Mouse (Mus musculus): ENCODE measurements at regions not wholly inside any gene's neighbourhood (a gene's known extent, or its start where the extent isn't known, plus 50 kb on each side); places are given as distances from the start of the nearest gene placed in this dataset.

DNA sequence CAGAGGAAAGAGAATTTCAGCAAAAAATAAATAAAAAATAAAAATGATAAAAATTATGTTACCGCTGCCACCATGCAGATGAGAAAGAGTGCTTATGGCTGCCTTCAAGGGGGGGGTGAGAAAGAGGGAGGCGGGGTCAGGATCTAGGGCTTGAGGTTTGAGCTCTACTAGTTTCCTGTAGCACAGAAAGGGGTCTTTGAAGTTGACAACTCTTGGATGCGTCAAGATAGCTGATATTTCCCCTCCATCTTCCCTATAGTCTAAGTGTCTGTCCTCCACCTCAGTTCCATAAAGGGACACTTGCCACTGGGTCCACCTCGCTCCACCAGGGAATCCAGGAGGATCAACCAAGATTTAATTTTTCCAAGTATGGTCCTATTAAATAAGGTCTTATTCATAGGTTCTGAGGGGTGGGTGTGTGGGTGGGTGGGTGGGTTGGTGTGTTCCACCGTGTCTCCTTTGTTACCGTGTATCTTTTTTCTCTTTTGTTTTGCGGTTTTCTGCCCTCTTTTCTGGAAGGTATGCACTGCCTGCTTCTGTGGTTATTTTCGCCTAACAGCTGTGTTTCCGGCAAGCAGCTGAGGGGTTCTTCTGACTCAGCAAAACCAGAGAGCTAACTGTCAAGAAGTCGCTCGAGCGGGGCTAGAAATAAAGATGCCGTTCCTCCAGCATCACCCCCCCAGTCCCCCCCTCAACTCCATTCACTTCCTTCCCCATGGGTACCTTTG lies 114.8 kb downstream of the 2410131K14Rik start:
- 42% methylated on average over 13 of the region's 13 CpGs for WGBS (ENCODE audit: insufficient replicate concordance)
- Histone ChIP-seq H3K27ac (ENCODE audit: low read depth, low read length) (no peak overlapping the region), H3K9ac (ENCODE audit: low read depth, low read length) (no peak overlapping the region), H3K27me3 (ENCODE audit: control insufficient read depth, insufficient read depth, low read length) (no peaks in the 10 kb centered on the region), H3K4me2 (no peak overlapping the region), H3K4me3 (ENCODE audit: low read depth, low read length) (no peak overlapping the region), H3K36me3 (ENCODE audit: control insufficient read depth, insufficient read depth, low read length) (no peaks in the 10 kb centered on the region), H3K4me1 (ENCODE audit: control insufficient read depth, insufficient read depth, low read length) (peaks cover 9% of the 10 kb centered on the region; the same call in 1 of the 2 replicates), H3K9me3 (replicated peaks; ENCODE audit: control insufficient read depth, low read length) (no peaks in the 10 kb centered on the region)
- no peak for ATAC-seq (replicated peaks; ENCODE audit: insufficient number of reproducible peaks, low FRiP score, low TSS enrichment)

DNA sequence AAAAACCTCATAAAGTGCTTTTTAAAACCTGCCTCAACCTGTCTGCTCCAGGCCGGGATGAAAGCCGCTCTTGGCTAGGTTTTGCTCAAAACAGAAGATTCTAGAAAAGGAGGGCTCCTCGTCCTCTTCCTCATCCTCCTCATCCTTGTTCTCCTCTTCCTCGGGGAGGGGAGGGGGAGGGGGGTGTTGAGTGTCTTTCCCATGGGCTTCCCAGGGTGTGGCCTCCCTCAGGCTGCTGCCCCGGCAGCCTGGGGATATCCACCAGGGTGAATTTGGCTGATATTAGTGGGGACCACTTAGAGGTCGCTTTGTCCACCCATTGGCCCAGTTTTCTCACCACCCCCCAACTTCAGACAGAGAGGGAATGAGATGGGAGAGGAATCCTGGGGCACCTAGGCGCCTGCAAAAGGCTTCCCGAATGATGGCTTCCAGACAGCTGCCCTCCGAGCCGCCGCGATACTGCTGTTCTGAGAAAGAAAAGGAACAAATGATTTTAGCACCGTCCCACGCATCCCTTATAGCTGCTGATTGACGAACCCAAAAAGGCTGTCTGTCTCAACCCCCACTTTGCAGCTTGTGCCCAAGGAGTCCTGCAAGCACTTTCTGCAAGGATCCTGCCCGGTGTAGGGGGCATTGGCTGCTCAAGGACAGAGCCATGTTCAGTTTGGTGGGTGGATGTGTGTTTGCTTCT lies 115.5 kb downstream of the 2410131K14Rik start:
- Histone ChIP-seq H3K9ac (ENCODE audit: low read depth, low read length) (no peak overlapping the region), H3K4me2 (no peak overlapping the region), H3K27ac (ENCODE audit: low read depth, low read length) (no peak overlapping the region), H3K36me3 (ENCODE audit: control insufficient read depth, insufficient read depth, low read length) (no peaks in the 10 kb centered on the region), H3K4me1 (ENCODE audit: control insufficient read depth, insufficient read depth, low read length) (peaks cover 6% of the 10 kb centered on the region; the same call in 1 of the 2 replicates), H3K9me3 (replicated peaks; ENCODE audit: control insufficient read depth, low read length) (no peaks in the 10 kb centered on the region), H3K27me3 (ENCODE audit: control insufficient read depth, insufficient read depth, low read length) (no peaks in the 10 kb centered on the region), H3K4me3 (ENCODE audit: low read depth, low read length) (no peak overlapping the region)
- no peak for ATAC-seq (replicated peaks; ENCODE audit: insufficient number of reproducible peaks, low FRiP score, low TSS enrichment)
- WGBS (ENCODE audit: insufficient replicate concordance) = 60% methylated on average over 16 of the region's 16 CpGs

DNA sequence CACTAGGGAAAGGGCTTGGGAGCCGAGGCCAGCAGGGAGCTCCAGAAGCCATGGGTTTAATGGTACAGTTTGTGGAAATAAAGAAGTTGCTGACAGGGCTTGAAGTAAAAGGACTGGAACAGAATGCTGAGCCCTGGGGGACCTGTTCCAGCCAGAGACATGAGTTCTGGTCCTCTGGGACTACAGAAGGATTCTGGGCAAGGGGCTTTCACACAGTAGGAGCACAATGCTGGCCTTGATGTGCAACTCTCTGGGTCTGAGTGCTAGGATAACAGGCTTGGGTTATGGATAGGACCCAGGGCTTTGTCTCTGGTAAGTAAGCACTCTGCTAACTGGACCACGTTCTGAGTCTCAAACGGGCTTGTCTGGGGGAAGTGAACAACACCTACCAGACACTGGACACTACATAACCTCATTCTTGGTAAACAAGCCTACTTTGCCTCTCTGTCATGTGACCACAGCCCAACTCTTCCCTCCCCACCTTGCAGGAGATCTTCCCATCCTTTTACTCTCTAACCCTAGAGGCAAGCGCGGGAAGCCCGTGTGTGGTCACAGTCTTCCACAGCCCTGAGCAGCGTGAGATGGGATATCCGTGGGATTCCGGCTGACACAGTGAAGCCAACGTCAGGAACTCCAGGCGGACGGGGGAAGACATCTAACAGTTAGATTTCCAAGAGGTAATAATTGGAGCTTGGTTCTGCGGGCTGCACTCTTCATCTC lies 116.3 kb downstream of the 2410131K14Rik start:
- H3K27ac ChIP-seq (ENCODE audit: low read depth, low read length) = no peak overlapping the region
- no peaks in the 10 kb centered on the region for H3K9me3 ChIP-seq (replicated peaks; ENCODE audit: control insufficient read depth, low read length)

DNA sequence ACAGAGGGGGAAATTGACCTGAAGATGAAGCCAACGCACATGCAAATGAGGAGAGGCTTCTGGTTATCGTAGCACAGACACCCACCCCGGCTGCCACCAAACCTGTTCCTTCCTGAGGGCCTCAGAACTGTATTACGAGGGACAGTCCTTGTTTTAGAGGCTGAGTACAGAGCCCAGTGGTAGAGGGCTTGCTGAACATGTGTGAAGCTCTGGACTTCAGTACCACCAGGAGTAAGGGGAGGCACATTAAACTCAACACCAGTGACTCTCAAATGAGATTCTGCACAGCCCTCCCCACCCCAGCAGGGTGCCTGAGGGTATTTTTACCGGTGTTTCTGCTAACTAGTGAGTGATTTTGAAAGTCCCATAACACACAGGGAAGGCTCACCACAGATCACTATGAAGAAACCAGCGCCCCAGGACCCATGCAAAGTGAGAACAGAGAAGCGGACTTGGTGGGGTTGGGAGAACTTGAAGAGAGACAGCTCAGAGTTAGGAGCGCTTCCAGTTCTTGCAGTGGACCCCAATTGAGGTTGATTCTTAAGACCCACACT lies 116.9 kb downstream of the 2410131K14Rik start:
- H3K27ac ChIP-seq (ENCODE audit: low read depth, low read length) = no peak overlapping the region
- H3K36me3 ChIP-seq (ENCODE audit: control insufficient read depth, insufficient read depth, low read length) = no peaks in the 10 kb centered on the region
- no peaks in the 10 kb centered on the region for H3K9me3 ChIP-seq (replicated peaks; ENCODE audit: control insufficient read depth, low read length)
- H3K27me3 ChIP-seq (ENCODE audit: control insufficient read depth, insufficient read depth, low read length) = no peaks in the 10 kb centered on the region
- H3K4me3 ChIP-seq (ENCODE audit: low read depth, low read length) = no peak overlapping the region
- no peak overlapping the region for H3K4me2 ChIP-seq
- WGBS (ENCODE audit: insufficient replicate concordance) = 65% methylated on average over 8 of the region's 8 CpGs
- no peak for ATAC-seq (replicated peaks; ENCODE audit: insufficient number of reproducible peaks, low FRiP score, low TSS enrichment)
- H3K9ac ChIP-seq (ENCODE audit: low read depth, low read length) = no peak overlapping the region
- no peaks in the 10 kb centered on the region for H3K4me1 ChIP-seq (ENCODE audit: control insufficient read depth, insufficient read depth, low read length)

More for the DNA sequence above, 116.3 kb downstream of the 2410131K14Rik start:
- no peak overlapping the region for H3K9ac ChIP-seq (ENCODE audit: low read depth, low read length)
- no peaks in the 10 kb centered on the region for H3K36me3 ChIP-seq (ENCODE audit: control insufficient read depth, insufficient read depth, low read length)
- 73% methylated on average over 13 of the region's 13 CpGs for WGBS (ENCODE audit: insufficient replicate concordance)
- ATAC-seq (replicated peaks; ENCODE audit: insufficient number of reproducible peaks, low FRiP score, low TSS enrichment) = no peak
- H3K4me2 ChIP-seq = no peak overlapping the region
- H3K4me3 ChIP-seq (ENCODE audit: low read depth, low read length) = no peak overlapping the region
- H3K4me1 ChIP-seq (ENCODE audit: control insufficient read depth, insufficient read depth, low read length) = no peaks in the 10 kb centered on the region
- no peaks in the 10 kb centered on the region for H3K27me3 ChIP-seq (ENCODE audit: control insufficient read depth, insufficient read depth, low read length)

DNA sequence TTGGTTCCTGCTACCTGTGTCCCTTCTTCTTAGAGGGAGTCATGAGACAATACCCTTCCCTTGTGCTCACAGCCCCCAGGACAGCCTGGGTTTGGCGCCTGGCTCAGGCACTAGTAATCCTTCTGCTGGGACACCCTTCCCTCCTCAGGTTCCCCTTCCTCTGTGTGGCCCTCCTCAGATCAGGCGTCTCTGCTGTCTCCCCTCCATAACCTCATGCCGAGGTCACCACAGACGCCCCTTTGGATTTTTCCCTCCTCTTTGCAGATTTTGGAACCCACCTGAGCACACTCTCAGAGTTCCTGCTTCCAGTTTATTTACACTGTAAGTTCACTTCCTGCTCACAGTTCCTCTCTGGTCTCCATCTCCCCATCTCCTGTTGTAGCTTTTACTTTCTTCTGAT lies 117.7 kb downstream of the 2410131K14Rik start:
- Histone ChIP-seq H3K4me2 (no peak overlapping the region), H3K9ac (ENCODE audit: low read depth, low read length) (no peak overlapping the region), H3K36me3 (ENCODE audit: control insufficient read depth, insufficient read depth, low read length) (no peaks in the 10 kb centered on the region), H3K9me3 (replicated peaks; ENCODE audit: control insufficient read depth, low read length) (no peaks in the 10 kb centered on the region), H3K4me1 (ENCODE audit: control insufficient read depth, insufficient read depth, low read length) (no peaks in the 10 kb centered on the region), H3K27ac (ENCODE audit: low read depth, low read length) (no peak overlapping the region), H3K27me3 (ENCODE audit: control insufficient read depth, insufficient read depth, low read length) (no peaks in the 10 kb centered on the region), H3K4me3 (ENCODE audit: low read depth, low read length) (no peak overlapping the region)
- 53% methylated on average over 4 of the region's 4 CpGs for WGBS (ENCODE audit: insufficient replicate concordance)
- no peak for ATAC-seq (replicated peaks; ENCODE audit: insufficient number of reproducible peaks, low FRiP score, low TSS enrichment)

DNA sequence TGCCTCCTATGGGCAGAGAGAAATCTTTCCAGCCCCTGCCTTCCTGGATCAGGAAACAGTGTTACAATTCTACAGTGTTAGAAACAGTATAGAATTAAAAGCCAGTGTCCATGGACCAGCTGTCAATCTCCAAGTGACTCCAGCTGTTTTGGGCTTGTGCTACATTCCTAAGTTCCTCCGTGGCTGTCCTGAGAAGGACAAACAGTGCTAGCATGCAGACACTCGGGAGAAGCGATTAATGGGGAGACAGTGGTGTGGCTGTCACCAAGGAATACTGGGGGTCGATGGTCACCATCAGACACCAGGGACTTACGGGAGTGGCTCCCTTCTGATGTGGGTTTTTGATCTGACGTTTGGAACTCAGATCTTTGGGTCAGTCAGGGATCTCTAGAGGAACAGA lies 118.1 kb downstream of the 2410131K14Rik start:
- WGBS (ENCODE audit: insufficient replicate concordance) = 51% methylated on average over 6 of the region's 6 CpGs
- H3K4me3 ChIP-seq (ENCODE audit: low read depth, low read length) = no peak overlapping the region
- no peaks in the 10 kb centered on the region for H3K9me3 ChIP-seq (replicated peaks; ENCODE audit: control insufficient read depth, low read length)
- no peaks in the 10 kb centered on the region for H3K27me3 ChIP-seq (ENCODE audit: control insufficient read depth, insufficient read depth, low read length)
- H3K27ac ChIP-seq (ENCODE audit: low read depth, low read length) = no peak overlapping the region
- H3K4me1 ChIP-seq (ENCODE audit: control insufficient read depth, insufficient read depth, low read length) = no peaks in the 10 kb centered on the region
- no peak overlapping the region for H3K4me2 ChIP-seq
- no peak overlapping the region for H3K9ac ChIP-seq (ENCODE audit: low read depth, low read length)
- no peaks in the 10 kb centered on the region for H3K36me3 ChIP-seq (ENCODE audit: control insufficient read depth, insufficient read depth, low read length)
- ATAC-seq (replicated peaks; ENCODE audit: insufficient number of reproducible peaks, low FRiP score, low TSS enrichment) = no peak

DNA sequence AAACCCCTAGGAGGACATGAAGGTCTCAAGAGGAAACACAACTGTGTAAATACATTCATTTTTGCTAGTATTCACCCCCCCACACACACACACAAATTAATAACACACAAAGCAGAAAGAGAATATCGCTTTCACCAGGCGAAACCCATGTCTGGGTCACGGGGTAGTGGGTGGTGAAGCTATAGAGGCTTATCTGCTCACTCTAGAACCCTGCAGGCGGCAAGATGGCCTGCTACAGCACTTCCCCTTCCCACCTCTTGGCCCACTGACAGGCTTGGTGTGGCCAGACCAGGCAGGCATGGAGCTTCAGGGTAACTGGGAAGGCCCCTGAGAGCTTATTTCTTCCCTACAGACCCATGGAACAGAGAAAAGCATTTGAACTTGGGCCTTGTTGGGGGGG lies 119.6 kb downstream of the 2410131K14Rik start:
- Histone ChIP-seq H3K9ac (ENCODE audit: low read depth, low read length) (no peak overlapping the region), H3K9me3 (replicated peaks; ENCODE audit: control insufficient read depth, low read length) (no peaks in the 10 kb centered on the region), H3K4me2 (no peak overlapping the region), H3K4me3 (ENCODE audit: low read depth, low read length) (no peak overlapping the region), H3K27ac (ENCODE audit: low read depth, low read length) (no peak overlapping the region), H3K4me1 (ENCODE audit: control insufficient read depth, insufficient read depth, low read length) (no peaks in the 10 kb centered on the region), H3K36me3 (ENCODE audit: control insufficient read depth, insufficient read depth, low read length) (no peaks in the 10 kb centered on the region), H3K27me3 (ENCODE audit: control insufficient read depth, insufficient read depth, low read length) (no peaks in the 10 kb centered on the region)
- ATAC-seq (replicated peaks; ENCODE audit: insufficient number of reproducible peaks, low FRiP score, low TSS enrichment) = no peak
- WGBS (ENCODE audit: insufficient replicate concordance) = 77% methylated on average over 4 of the region's 4 CpGs

DNA sequence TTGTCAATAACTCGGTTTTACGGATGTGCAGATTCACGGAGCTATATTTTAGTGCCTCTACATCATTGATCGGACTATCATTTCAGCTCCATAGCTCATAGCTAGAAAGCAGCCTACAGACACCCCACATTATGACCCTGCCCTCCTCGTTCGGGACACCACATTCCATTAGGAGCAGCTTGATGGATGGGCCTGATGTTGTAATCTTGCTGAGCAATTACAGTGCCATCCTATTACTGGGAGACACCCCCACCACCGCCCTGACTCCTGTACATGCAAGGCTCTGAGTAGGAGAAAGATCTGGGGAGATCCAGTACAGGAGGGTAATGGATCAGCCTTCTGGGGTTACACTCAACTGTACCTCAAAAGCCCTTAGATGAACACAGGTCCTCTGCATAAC lies 120.2 kb downstream of the 2410131K14Rik start:
- no peaks in the 10 kb centered on the region for H3K27me3 ChIP-seq (ENCODE audit: control insufficient read depth, insufficient read depth, low read length)
- no peak for ATAC-seq (replicated peaks; ENCODE audit: insufficient number of reproducible peaks, low FRiP score, low TSS enrichment)
- no peak overlapping the region for H3K4me2 ChIP-seq
- H3K36me3 ChIP-seq (ENCODE audit: control insufficient read depth, insufficient read depth, low read length) = no peaks in the 10 kb centered on the region
- no peak overlapping the region for H3K27ac ChIP-seq (ENCODE audit: low read depth, low read length)
- WGBS (ENCODE audit: insufficient replicate concordance) = 72% methylated on average over 7 of the region's 7 CpGs
- H3K9ac ChIP-seq (ENCODE audit: low read depth, low read length) = no peak overlapping the region
- no peaks in the 10 kb centered on the region for H3K4me1 ChIP-seq (ENCODE audit: control insufficient read depth, insufficient read depth, low read length)
- no peak overlapping the region for H3K4me3 ChIP-seq (ENCODE audit: low read depth, low read length)
- H3K9me3 ChIP-seq (replicated peaks; ENCODE audit: control insufficient read depth, low read length) = no peaks in the 10 kb centered on the region

Data from heart, embryonic 11.5 days (tissue).